Mouse (Mus musculus): ENCODE results near the gene Filip1l.

DNA sequence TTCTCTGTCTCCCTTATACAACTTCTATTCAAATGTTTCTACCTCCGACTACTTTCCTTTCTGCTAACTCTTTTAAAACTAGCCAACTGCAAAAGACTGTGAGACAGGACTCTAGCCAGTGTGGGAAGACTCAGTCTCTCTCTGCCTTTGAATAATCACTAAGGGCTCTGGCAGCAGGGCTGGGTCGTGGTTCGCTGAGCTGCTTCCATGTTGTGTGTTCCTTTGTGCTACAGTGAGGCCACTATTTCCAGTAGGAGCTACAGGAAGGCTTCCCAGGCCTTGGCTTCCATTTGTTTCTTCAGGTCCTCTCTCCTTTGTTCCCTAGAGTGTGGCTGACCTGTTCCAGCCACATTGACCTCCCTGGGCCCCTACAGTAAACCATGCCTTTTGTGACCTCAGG is 6.6 kb upstream of the Filip1l start:
- TF ChIP-seq POLR2A (IDR thresholded peaks at IDR 0.05; ENCODE audit: borderline replicate concordance, extremely low read depth, low read depth, low read length) (no peak), CTCF (IDR thresholded peaks at IDR 0.05; ENCODE audit: insufficient read depth, low read length) (no peak)

Measured in lung, adult 2 months (tissue).